In genomic region chr5:138756311-138757085, GRCm38 (mm10) we compare ENCODE assay signal across 8 mouse cellular contexts. TPM values are rescaled to one million over a fixed set of nuclear protein-coding genes. Genes with fewer than 3 reads are reported as not detected.
DNase-seq lines count a peak whose midpoint lies in the region; ATAC-seq and TF ChIP-seq lines count a peak whose summit lies in the region.

No protein-coding gene starts in this region.

- peaks cover 8% of the 10 kb centered on the region for H3K4me1 ChIP-seq in embryonic fibroblast, embryonic 13.5 days (ENCODE audit: control insufficient read depth, insufficient read depth, low read length)
- H3K4me1 ChIP-seq in heart, embryonic 12.5 days (replicated peaks): peaks cover 30% of the 10 kb centered on the region
- peaks cover 56% of the 10 kb centered on the region for H3K4me1 ChIP-seq in kidney, embryonic 15.5 days
- H3K4me1 ChIP-seq in neural tube, embryonic 12.5 days: peaks cover 69% of the 10 kb centered on the region

- no peak for ATAC-seq in heart, embryonic 12.5 days (ENCODE audit: insufficient number of reproducible peaks, low FRiP score)
- peak; percentile 16; the same call in 1 of the 2 replicates for ATAC-seq in kidney, embryonic 15.5 days (replicated peaks; ENCODE audit: low FRiP score)
- no peak for ATAC-seq in neural tube, embryonic 12.5 days (ENCODE audit: low FRiP score, low read depth)

- peak; percentile 45 for DNase-seq in adrenal gland, adult 2 months
- no peak for DNase-seq in adrenal gland, adult 18-20 months (ENCODE audit: low spot score in 2 of 2)
- DNase-seq in liver: peak; percentile 22
- DNase-seq in spleen, postnatal 36 days (ENCODE audit: low spot score in 2 of 2): no peak

- H3K4me3 ChIP-seq in embryonic fibroblast, embryonic 13.5 days (ENCODE audit: insufficient read depth, low read length): peak overlapping the region; percentile 77
- H3K4me3 ChIP-seq in heart, embryonic 12.5 days: peak overlapping the region; percentile 68
- H3K4me3 ChIP-seq in kidney, embryonic 15.5 days (replicated peaks): peak overlapping the region; percentile 66
- H3K4me3 ChIP-seq in neural tube, embryonic 12.5 days: peak overlapping the region; percentile 69

- 40% methylated on average over 15 of the region's 15 CpGs for WGBS in heart, embryonic 12.5 days
- WGBS in kidney, embryonic 15.5 days: 23% methylated on average over 15 of the region's 15 CpGs
- 18% methylated on average over 15 of the region's 15 CpGs for WGBS in neural tube, embryonic 12.5 days

- no peak overlapping the region for H3K27ac ChIP-seq in embryonic fibroblast, embryonic 13.5 days (ENCODE audit: insufficient read depth, low read length)
- no peak overlapping the region for H3K27ac ChIP-seq in heart, embryonic 12.5 days (ENCODE audit: poor library complexity, severe bottlenecking)
- peak overlapping the region; percentile 92 for H3K27ac ChIP-seq in kidney, embryonic 15.5 days
- peak overlapping the region; percentile 84; the same call in 1 of the 2 replicates for H3K27ac ChIP-seq in neural tube, embryonic 12.5 days

- no peaks in the 10 kb centered on the region for H3K9me3 ChIP-seq in heart, embryonic 12.5 days (replicated peaks)
- H3K9me3 ChIP-seq in kidney, embryonic 15.5 days (replicated peaks): no peaks in the 10 kb centered on the region
- no peaks in the 10 kb centered on the region for H3K9me3 ChIP-seq in neural tube, embryonic 12.5 days

- no peak; the same call in 1 of the 2 replicates for TF ChIP-seq POLR2A in embryonic fibroblast, embryonic 13.5 days (IDR thresholded peaks at IDR 0.05; ENCODE audit: low read depth, low read length)

- peaks cover 58% of the 10 kb centered on the region for H3K27me3 ChIP-seq in heart, embryonic 12.5 days (replicated peaks)
- H3K27me3 ChIP-seq in kidney, embryonic 15.5 days: peaks cover 30% of the 10 kb centered on the region
- peaks cover 6% of the 10 kb centered on the region; the same call in 1 of the 2 replicates for H3K27me3 ChIP-seq in neural tube, embryonic 12.5 days (replicated peaks)

- TF ChIP-seq CTCF in embryonic fibroblast, embryonic 13.5 days (IDR thresholded peaks at IDR 0.05; ENCODE audit: borderline replicate concordance, insufficient read depth, low read length): no peak

- H3K4me2 ChIP-seq in heart, embryonic 12.5 days: peak overlapping the region; percentile 92
- peak overlapping the region; percentile 94 for H3K4me2 ChIP-seq in kidney, embryonic 15.5 days
- H3K4me2 ChIP-seq in neural tube, embryonic 12.5 days (replicated peaks): peak overlapping the region; percentile 90

- H3K36me3 ChIP-seq in heart, embryonic 12.5 days: no peaks in the 10 kb centered on the region
- peaks cover 31% of the 10 kb centered on the region for H3K36me3 ChIP-seq in kidney, embryonic 15.5 days
- H3K36me3 ChIP-seq in neural tube, embryonic 12.5 days: peaks cover 15% of the 10 kb centered on the region; the same call in 1 of the 2 replicates

- H3K9ac ChIP-seq in heart, embryonic 12.5 days: peak overlapping the region; percentile 85; the same call in 1 of the 2 replicates
- H3K9ac ChIP-seq in kidney, embryonic 15.5 days: peak overlapping the region; percentile 76
- peak overlapping the region; percentile 88 for H3K9ac ChIP-seq in neural tube, embryonic 12.5 days

RNA-seq across cellular contexts. Expression of gene Fam20c, which starts 2.2 kb away (rescaled TPM):
- 10 to 100 TPM in 1 of 2 experiments, 1 to 10 TPM in 1; 8.4 to 20.5 TPM for total RNA-seq in adrenal gland, adult 2 months (2021)
- polyA plus RNA-seq in adrenal gland, adult 2 months (2012; rRNA removed): 37.7 and 39.7 TPM in 2 replicates
- total RNA-seq in adrenal gland, adult 18-20 months (2021): 10 to 100 TPM in 1 of 2 experiments, 1 to 10 TPM in 1; 7.9 to 15.8 TPM
- 10.8 and 13.4 TPM in 2 replicates for polyA plus RNA-seq in embryonic fibroblast, embryonic 13.5 days (2011; ENCODE audit: insufficient read length, low read depth, missing spikeins)
- polyA plus RNA-seq in heart, embryonic 12.5 days (2016; fragmentation: Nextera tagmentation; extraction: Ambion mirVana): 6.0 and 6.2 TPM in 2 replicates
- polyA plus RNA-seq in kidney, embryonic 15.5 days (2015; fragmentation: Nextera tagmentation; extraction: Ambion mirVana): 19.8 and 19.9 TPM in 2 replicates
- 46.9 and 51.9 TPM in 2 replicates for polyA plus RNA-seq in neural tube, embryonic 12.5 days (2016; fragmentation: Nextera tagmentation; extraction: Ambion mirVana)

Comparison
In these comparisons a context has a peak if more than half of its experiments do, and no peak if none do; other contexts are left out.
1. DNase-seq: peak in adrenal gland, adult 2 months (single experiment) and liver (single experiment); none in adrenal gland, adult 18-20 months (0 of 2) and spleen, postnatal 36 days (0 of 2).
2. H3K27ac ChIP-seq: peak in kidney, embryonic 15.5 days (single experiment) and neural tube, embryonic 12.5 days (single experiment); none in embryonic fibroblast, embryonic 13.5 days (single experiment) and heart, embryonic 12.5 days (single experiment).
3. Peak in every context shown above with its lines, with median percentiles within 50 percentile points of each other: H3K4me3 ChIP-seq, H3K4me2 ChIP-seq and H3K9ac ChIP-seq.